Mouse (Mus musculus) MEL (cell line): ENCODE results near the gene Gm20388. TPM values are rescaled to one million over a fixed set of nuclear protein-coding genes. Genes with fewer than 3 reads are reported as not detected.

Source experiments
- DNase-seq: peaks from one replicate; pipeline ENCODE4 v3.0.0; 2011; ENCODE audit warnings: low read depth, low spot score
- H3K27ac ChIP-seq: 2 replicates; pipeline ENCODE4 v1.5.1; 2012; ENCODE audit warnings: low read depth, mild to moderate bottlenecking, control low read depth, low read length, moderate library complexity; ENCODE audit not compliant: control insufficient read depth
- H3K27me3 ChIP-seq, 2 experiments: fragments of 150-350 bp in 1 of 2; sonication (generic) in 1 of 2; 2 replicates each; pipeline ENCODE4 v1.6.1; 2012; ENCODE audit warnings: low read length in 2 of 2, mild to moderate bottlenecking in 2 of 2, improper control_type of control experiment in 1 of 2, moderate library complexity in 1 of 2; ENCODE audit not compliant: insufficient read depth in 2 of 2, control insufficient read depth in 1 of 2
- H3K36me3 ChIP-seq, 2 experiments: 2 replicates each; pipeline ENCODE4 v1.6.1; 2012 to 2014; ENCODE audit warnings: low read length in 2 of 2, improper control_type of control experiment in 1 of 2, inconsistent platforms in 1 of 2, mild to moderate bottlenecking in 1 of 2; ENCODE audit not compliant: insufficient read depth in 2 of 2, control insufficient read depth in 1 of 2
- H3K4me1 ChIP-seq, 2 experiments: fragments of 150-350 bp in 1 of 2; sonication (generic) in 1 of 2; 2 replicates each; pipeline ENCODE4 v1.6.1; 2012; ENCODE audit warnings: low read length in 2 of 2, improper control_type of control experiment in 1 of 2, mild to moderate bottlenecking in 1 of 2; ENCODE audit not compliant: insufficient read depth in 2 of 2, control insufficient read depth in 1 of 2
- H3K4me3 ChIP-seq, 2 experiments: fragments of 150-350 bp in 1 of 2; sonication (generic) in 1 of 2; 2 replicates each; pipeline ENCODE4 v1.5.1; 2012; ENCODE audit warnings: low read depth in 2 of 2, low read length in 2 of 2, mild to moderate bottlenecking in 2 of 2, moderate library complexity in 2 of 2, control low read depth in 1 of 2, improper control_type of control experiment in 1 of 2; ENCODE audit not compliant: control insufficient read depth in 1 of 2, insufficient read depth in 1 of 2
- H3K79me2 ChIP-seq: 2 replicates; pipeline ENCODE4 v1.6.1; 2012; ENCODE audit warnings: mild to moderate bottlenecking, low read length, moderate library complexity; ENCODE audit not compliant: control insufficient read depth, poor library complexity, insufficient read depth
- H3K9ac ChIP-seq: 2 replicates; pipeline ENCODE4 v1.6.1; 2012; ENCODE audit warnings: low read depth, mild to moderate bottlenecking, control low read depth, low read length, moderate library complexity; ENCODE audit not compliant: control insufficient read depth, poor library complexity, severe bottlenecking
- H3K9me3 ChIP-seq: fragments of 150-350 bp; sonication (generic); replicated peaks from 2 replicates; pipeline ENCODE4 v1.6.1; 2012; ENCODE audit warnings: mild to moderate bottlenecking, low read length, improper control_type of control experiment, moderate library complexity; ENCODE audit not compliant: insufficient read depth
- CTCF ChIP-seq, 3 experiments: IDR thresholded peaks in 2 of 3; conservative IDR thresholded peaks in 1 of 3; 2 replicates each; pipeline ENCODE4 v1.5.1; 2011 to 2012; ENCODE audit warnings: low read length in 3 of 3, low read depth in 2 of 3, mild to moderate bottlenecking in 2 of 3, improper control_type of control experiment in 1 of 3, inconsistent platforms in 1 of 3, mixed read lengths in 1 of 3, moderate library complexity in 1 of 3; ENCODE audit not compliant: control insufficient read depth in 1 of 3, insufficient read depth in 1 of 3, poor library complexity in 1 of 3, severe bottlenecking in 1 of 3
- ELF1 ChIP-seq: IDR thresholded peaks from 2 replicates; pipeline ENCODE4 v1.6.1; 2014; ENCODE audit warnings: low read depth, mild to moderate bottlenecking, inconsistent platforms, low read length, improper control_type of control experiment, moderate library complexity
- HCFC1 ChIP-seq: IDR thresholded peaks from 2 replicates; pipeline ENCODE4 v1.6.1; 2012; ENCODE audit warnings: low read depth, mild to moderate bottlenecking, inconsistent platforms, low read length, improper control_type of control experiment, moderate library complexity
- JUND ChIP-seq: IDR thresholded peaks from 2 replicates; pipeline ENCODE4 v1.6.1; 2011; ENCODE audit warnings: low read depth, mild to moderate bottlenecking, improper control_type of control experiment, low read length
- MAZ ChIP-seq: IDR thresholded peaks from 2 replicates; pipeline ENCODE4 v1.6.1; 2012; ENCODE audit warnings: low read depth, mild to moderate bottlenecking, inconsistent platforms, low read length, improper control_type of control experiment
- MXI1 ChIP-seq: IDR thresholded peaks from 2 replicates; pipeline ENCODE4 v1.6.1; 2011; ENCODE audit warnings: mild to moderate bottlenecking, low read depth, low read length, improper control_type of control experiment
- MYB ChIP-seq: IDR thresholded peaks from 2 replicates; pipeline ENCODE4 v1.6.1; 2011; ENCODE audit warnings: mild to moderate bottlenecking, low read depth, low read length, improper control_type of control experiment
- POLR2AphosphoS2 ChIP-seq: IDR thresholded peaks from 2 replicates; pipeline ENCODE4 v1.6.1; 2011; ENCODE audit warnings: low read length, improper control_type of control experiment
- RCOR1 ChIP-seq: IDR thresholded peaks from 2 replicates; pipeline ENCODE4 v1.6.1; 2012; ENCODE audit warnings: low read depth, mild to moderate bottlenecking, inconsistent platforms, low read length, improper control_type of control experiment
- SIN3A ChIP-seq: IDR thresholded peaks from 2 replicates; pipeline ENCODE4 v1.6.1; 2012; ENCODE audit warnings: low read length, improper control_type of control experiment, inconsistent platforms
- SMC3 ChIP-seq: IDR thresholded peaks from 2 replicates; pipeline ENCODE4 v1.6.1; 2011; ENCODE audit warnings: low read depth, low read length, improper control_type of control experiment
- UBTF ChIP-seq: IDR thresholded peaks from 2 replicates; pipeline ENCODE4 v1.6.1; 2012; ENCODE audit warnings: low read depth, mild to moderate bottlenecking, inconsistent platforms, low read length, improper control_type of control experiment, moderate library complexity, borderline replicate concordance; ENCODE audit not compliant: insufficient read depth
- ZNF384 ChIP-seq: IDR thresholded peaks from 2 replicates; pipeline ENCODE4 v1.6.1; 2012; ENCODE audit warnings: low read depth, mild to moderate bottlenecking, inconsistent platforms, low read length, improper control_type of control experiment
- polyA plus RNA-seq, 2 experiments: library from polyadenylated mRNA; stranded (reverse) in 1 of 2; unstranded in 1 of 2; fragments of >175 nt in 1 of 2; fragments of >200 nt in 1 of 2; gene quantifications; 2 replicates each; pipeline versions ENCODE4 v1.2.1 to v1.2.4; 2012; ENCODE audit warnings: low replicate concordance in 2 of 2, low read depth in 1 of 2; ENCODE audit not compliant: insufficient read length in 2 of 2, insufficient read depth in 1 of 2, missing spikeins in 1 of 2
- total RNA-seq: library from RNA; depleted of rRNA; stranded (reverse); fragments of 300-350 nt; gene quantifications from 2 replicates; pipeline ENCODE4 v1.2.3, GENCODE M21; 2012

Gm20388 gene
- total and polyA plus RNA-seq, 3 experiments: 11.1 to 17.8 TPM; not detected in 1

- Histone ChIP-seq H3K27ac (no peak overlapping the region), H3K27me3 (peaks cover 0 to 1% of the 10 kb centered on the region in 2 experiments; a peak in 3 of 4 replicates), H3K9me3 (no peaks in the 10 kb centered on the region), H3K9ac (no peak overlapping the region), H3K4me3 (no peak overlapping the region), H3K79me2 (no peaks in the 10 kb centered on the region), H3K4me1 (no peaks in the 10 kb centered on the region), H3K36me3 (no peaks in the 10 kb centered on the region)
- no peak for TF ChIP-seq HCFC1
- TF ChIP-seq ZNF384: no peak
- no peak for TF ChIP-seq CTCF (IDR thresholded peaks at IDR 0.05 in 2 of 3, conservative IDR thresholded peaks at IDR 0.05 in 1 of 3; ENCODE audit: control insufficient read depth in 1 of 3, insufficient read depth in 1 of 3, low read depth in 2 of 3, low read length in 3 of 3, poor library complexity in 1 of 3, severe bottlenecking in 1 of 3)
- no peak for TF ChIP-seq SIN3A
- TF ChIP-seq ELF1: no peak
- DNase-seq: no peak
These were observed 2145.5 kb downstream of the Gm20388 start for GRCm38 (mm10) chr8:122056113-122056512.

DNA sequence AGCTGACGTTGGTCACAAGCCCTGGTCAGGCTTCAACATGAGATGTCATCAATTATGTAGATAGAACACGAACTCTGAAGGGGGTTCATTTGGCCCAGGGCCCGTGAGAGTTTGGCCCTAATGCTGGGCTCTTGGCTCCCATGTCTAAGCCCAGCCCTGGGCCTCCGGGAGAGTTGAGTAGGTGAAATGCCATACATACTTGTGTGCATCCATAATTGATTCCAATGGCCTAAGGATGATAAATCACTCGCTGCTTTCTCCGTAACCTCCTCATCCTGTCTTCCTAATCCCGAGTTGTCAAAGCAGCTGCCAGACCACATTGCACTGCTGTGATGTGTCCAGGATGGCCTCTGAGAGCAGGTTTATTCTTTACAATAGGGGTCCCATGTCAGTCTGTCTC lies 2146.2 kb downstream of the Gm20388 start:
- no peak for TF ChIP-seq RCOR1
- TF ChIP-seq MAZ: no peak
- no peak for TF ChIP-seq MYB
- no peak overlapping the region for H3K9ac ChIP-seq
- H3K27me3 ChIP-seq: peaks cover 0 to 1% of the 10 kb centered on the region in 2 experiments; a peak in 3 of 4 replicates
- H3K9me3 ChIP-seq: no peaks in the 10 kb centered on the region
- no peaks in the 10 kb centered on the region for H3K36me3 ChIP-seq
- H3K4me3 ChIP-seq: no peak overlapping the region
- no peak for DNase-seq
- no peaks in the 10 kb centered on the region for H3K4me1 ChIP-seq
- H3K27ac ChIP-seq: no peak overlapping the region
- no peaks in the 10 kb centered on the region for H3K79me2 ChIP-seq

- no peaks in the 10 kb centered on the region for H3K4me1 ChIP-seq
- H3K4me3 ChIP-seq: no peak overlapping the region
- no peak for DNase-seq
- H3K9me3 ChIP-seq: no peaks in the 10 kb centered on the region
- no peak overlapping the region for H3K27ac ChIP-seq
- H3K9ac ChIP-seq: no peak overlapping the region
- H3K36me3 ChIP-seq: no peaks in the 10 kb centered on the region
- H3K27me3 ChIP-seq: peaks cover 0 to 1% of the 10 kb centered on the region in 2 experiments; a peak in 3 of 4 replicates
- H3K79me2 ChIP-seq: no peaks in the 10 kb centered on the region
- no peak for TF ChIP-seq POLR2AphosphoS2
- no peak for TF ChIP-seq UBTF
- no peak for TF ChIP-seq JUND
- no peak for TF ChIP-seq CTCF (IDR thresholded peaks at IDR 0.05 in 2 of 3, conservative IDR thresholded peaks at IDR 0.05 in 1 of 3; ENCODE audit: control insufficient read depth in 1 of 3, insufficient read depth in 1 of 3, low read depth in 2 of 3, low read length in 3 of 3, poor library complexity in 1 of 3, severe bottlenecking in 1 of 3)
- no peak for TF ChIP-seq MAZ
- TF ChIP-seq SMC3: no peak
- TF ChIP-seq MXI1: no peak
- TF ChIP-seq, all 39 proteins: peak for 0
These were observed 2147.9 kb downstream of the Gm20388 start for GRCm38 (mm10) chr8:122058510-122058909.
